Mouse (Mus musculus) intestine, embryonic 14.5 days (tissue): ENCODE measurements around the gene Hltf. TPM values are rescaled to one million over a fixed set of nuclear protein-coding genes. Genes with fewer than 3 reads are reported as not detected.

ENCODE experiments used
- ATAC-seq: fragments of 200-750 bp; cut with Nextera tagmentation; replicated peaks from 2 replicates; pipeline ENCODE4 v1.8.0; 2017; ENCODE audit warnings: low read depth, moderate number of reproducible peaks, moderate TSS enrichment, moderate library complexity; ENCODE audit not compliant: low FRiP score, low TSS enrichment
- DNase-seq: peaks from one replicate; pipeline ENCODE4 v3.0.0-alpha.2; 2018; ENCODE audit warnings: low spot score
- H3K27ac ChIP-seq: fragments of 300-500 bp; sonication (generic); 2 replicates; pipeline ENCODE4 v1.5.1; 2014; ENCODE audit warnings: low read depth, mild to moderate bottlenecking, control low read depth
- H3K27me3 ChIP-seq: fragments of 300-500 bp; sonication (generic); replicated peaks from 2 replicates; pipeline ENCODE4 v1.6.1; 2014; ENCODE audit warnings: low read length, control low read depth; ENCODE audit not compliant: control insufficient read depth, insufficient read depth
- H3K36me3 ChIP-seq: fragments of 300-500 bp; sonication (generic); 2 replicates; pipeline ENCODE4 v1.6.1; 2014; ENCODE audit warnings: low read length, control low read depth; ENCODE audit not compliant: control insufficient read depth, insufficient read depth
- H3K4me1 ChIP-seq: fragments of 300-500 bp; sonication (generic); replicated peaks from 2 replicates; pipeline ENCODE4 v1.6.1; 2014; ENCODE audit warnings: low read length, control low read depth, mixed read lengths; ENCODE audit not compliant: control insufficient read depth, insufficient read depth
- H3K4me2 ChIP-seq: fragments of 300-500 bp; sonication (generic); 2 replicates; pipeline ENCODE4 v1.6.1; 2014; ENCODE audit warnings: low read length
- H3K4me3 ChIP-seq: fragments of 300-500 bp; sonication (generic); 2 replicates; pipeline ENCODE4 v1.5.1; 2014; ENCODE audit warnings: low read depth, low read length, control low read depth, mixed read lengths
- H3K9ac ChIP-seq: fragments of 300-500 bp; sonication (generic); 2 replicates; pipeline ENCODE4 v1.6.1; 2014; ENCODE audit warnings: mild to moderate bottlenecking, low read length
- H3K9me3 ChIP-seq: fragments of 300-500 bp; sonication (generic); 2 replicates; pipeline ENCODE4 v1.6.1; 2016; ENCODE audit warnings: low read length, control low read depth; ENCODE audit not compliant: control insufficient read depth
- WGBS: fragments of 180-500 bp; shearing (Covaris S2); extraction: QIAGEN DNeasy Blood & Tissue Kit; methylation state at CpG from one replicate; pipeline ENCODE4 v1.1.7; 2014; 5-methylcytosine and 5-hydroxymethylcytosine counted together
- polyA plus RNA-seq: library from polyadenylated mRNA; unstranded; fragments of >200 nt; fragmentation: Nextera tagmentation; extraction: Ambion mirVana; gene quantifications from 2 replicates; pipeline ENCODE4 v1.2.1, GENCODE M21; 2014

Gene Hltf
- polyA plus RNA-seq, 1 experiment from 2014 or later = 20.6 TPM

DNA sequence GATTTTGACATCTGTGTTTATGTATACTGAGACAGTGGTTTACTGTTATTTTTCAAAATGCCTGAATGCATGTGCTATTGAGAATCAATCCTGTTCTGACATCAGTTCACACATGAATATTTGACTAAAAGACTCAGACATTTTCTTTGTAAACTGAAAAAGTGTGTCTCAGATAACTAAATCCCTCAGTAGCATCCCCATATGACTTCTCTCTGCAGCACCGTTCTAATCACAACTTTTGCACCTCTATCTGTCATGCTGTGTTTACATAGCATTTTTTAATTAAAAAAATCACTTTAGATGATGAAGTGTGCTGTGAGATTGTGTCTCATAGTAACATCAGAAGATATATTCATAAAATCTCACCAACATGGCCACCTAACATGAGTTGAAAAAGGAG is 109.9 kb downstream of the Hltf start:
- DNase-seq (no peak), ATAC-seq (no peak)
- no peaks in the 10 kb centered on the region for H3K36me3 ChIP-seq
- no peaks in the 10 kb centered on the region for H3K9me3 ChIP-seq
- no peak overlapping the region for H3K27ac ChIP-seq
- no peaks in the 10 kb centered on the region for H3K27me3 ChIP-seq
- no peaks in the 10 kb centered on the region for H3K4me1 ChIP-seq
- H3K4me2 ChIP-seq = no peak overlapping the region
- H3K4me3 ChIP-seq = no peak overlapping the region
- 59% methylated on average over 1 of the region's 1 CpGs for WGBS
- H3K9ac ChIP-seq = no peak overlapping the region

Other genes starting within 250 kb of the Hltf start
- 0.23 and 0.42 TPM in 2 replicates for gene Cp, start 100.8 kb upstream of the Hltf start, polyA plus RNA-seq
- 12.1 and 12.2 TPM in 2 replicates for gene Hps3, start 22.5 kb upstream of the Hltf start, polyA plus RNA-seq
- 53.4 and 54.2 TPM in 2 replicates for gene Gyg, start 97.5 kb downstream of the Hltf start, polyA plus RNA-seq
- 2.1 and 2.3 TPM in 2 replicates for gene Cpa3, start 184.4 kb downstream of the Hltf start, polyA plus RNA-seq
- gene Cpb1, start 217.9 kb downstream of the Hltf start, polyA plus RNA-seq = 1.2 and 2.9 TPM in 2 replicates